Mouse (Mus musculus): Measurements from ENCODE around the gene Chat.

Chat gene

GRCm38 (mm10) chr14:32465889-32466288 lies at the start of gene Chat:
Gene Chat (minus strand): TSS chr14:32465989.
- no peak for DNase-seq (ENCODE audit: low read depth, low spot score)

GRCm38 (mm10) chr14:32513336-32514032 lies 47.7 kb upstream of the Chat start, which contains the start of gene Ercc6:
Gene Ercc6 (plus strand): TSS chr14:32513521.
- DNase-seq (ENCODE audit: low read depth, low spot score) = peak; percentile 96

- DNase-seq (ENCODE audit: low read depth, low spot score) = no peak
These were observed 47.1 kb upstream of the Chat start for GRCm38 (mm10) chr14:32512912-32513311.

- DNase-seq (ENCODE audit: low read depth, low spot score) = no peak
These were observed 43.7 kb upstream of the Chat start for GRCm38 (mm10) chr14:32509443-32509961.

GRCm38 (mm10) chr14:32508105-32508835 lies 42.5 kb upstream of the Chat start:
- no peak for DNase-seq (ENCODE audit: low read depth, low spot score)

GRCm38 (mm10) chr14:32507216-32507615 lies 41.4 kb upstream of the Chat start:
- DNase-seq (ENCODE audit: low read depth, low spot score) = no peak

- DNase-seq (ENCODE audit: low read depth, low spot score) = no peak
These were observed 40.5 kb upstream of the Chat start for GRCm38 (mm10) chr14:32506329-32506728.

GRCm38 (mm10) chr14:32503897-32504296 lies 38.1 kb upstream of the Chat start:
- DNase-seq (ENCODE audit: low read depth, low spot score) = no peak

- no peak for DNase-seq (ENCODE audit: low read depth, low spot score)
These were observed 37.2 kb upstream of the Chat start for GRCm38 (mm10) chr14:32502764-32503688.

GRCm38 (mm10) chr14:32501303-32501702 lies 35.5 kb upstream of the Chat start:
- no peak for DNase-seq (ENCODE audit: low read depth, low spot score)

- DNase-seq (ENCODE audit: low read depth, low spot score) = no peak
These were observed 30.5 kb upstream of the Chat start for GRCm38 (mm10) chr14:32496115-32496850.

- peak; percentile 62 for DNase-seq (ENCODE audit: low read depth, low spot score)
These were observed 26.7 kb upstream of the Chat start for GRCm38 (mm10) chr14:32492521-32492920.

GRCm38 (mm10) chr14:32482061-32482460 lies 16.3 kb upstream of the Chat start:
- peak; percentile 69 for DNase-seq (ENCODE audit: low read depth, low spot score)

- DNase-seq (ENCODE audit: low read depth, low spot score) = no peak
These were observed 11.8 kb upstream of the Chat start for GRCm38 (mm10) chr14:32477581-32477980.

GRCm38 (mm10) chr14:32476559-32476958 lies 10.8 kb upstream of the Chat start:
- DNase-seq (ENCODE audit: low read depth, low spot score) = no peak

GRCm38 (mm10) chr14:32472996-32473395 lies 7.2 kb upstream of the Chat start:
- DNase-seq (ENCODE audit: low read depth, low spot score) = peak; percentile 52

- no peak for DNase-seq (ENCODE audit: low read depth, low spot score)
These were observed 1.8 kb upstream of the Chat start for GRCm38 (mm10) chr14:32467606-32468005.

GRCm38 (mm10) chr14:32465506-32465870 lies 301 bp downstream of the Chat start:
- DNase-seq (ENCODE audit: low read depth, low spot score) = no peak

GRCm38 (mm10) chr14:32464601-32465505 lies 936 bp downstream of the Chat start, which contains the start of gene Slc18a3:
Gene Slc18a3 (minus strand): TSS chr14:32464850.
- DNase-seq (ENCODE audit: low read depth, low spot score) = no peak

Data from CD4-positive, CD25-positive, alpha-beta regulatory T cell, adult 2 months (primary cell).